Mouse (Mus musculus): ENCODE results near the gene Hoxa7.

The Hoxa7 gene

GRCm38 (mm10) chr6:52166431-52167077 lies 55.1 kb downstream of the Hoxa7 start:
- in situ Hi-C loops (cut with MseI, MboI) = no loop called here

DNA sequence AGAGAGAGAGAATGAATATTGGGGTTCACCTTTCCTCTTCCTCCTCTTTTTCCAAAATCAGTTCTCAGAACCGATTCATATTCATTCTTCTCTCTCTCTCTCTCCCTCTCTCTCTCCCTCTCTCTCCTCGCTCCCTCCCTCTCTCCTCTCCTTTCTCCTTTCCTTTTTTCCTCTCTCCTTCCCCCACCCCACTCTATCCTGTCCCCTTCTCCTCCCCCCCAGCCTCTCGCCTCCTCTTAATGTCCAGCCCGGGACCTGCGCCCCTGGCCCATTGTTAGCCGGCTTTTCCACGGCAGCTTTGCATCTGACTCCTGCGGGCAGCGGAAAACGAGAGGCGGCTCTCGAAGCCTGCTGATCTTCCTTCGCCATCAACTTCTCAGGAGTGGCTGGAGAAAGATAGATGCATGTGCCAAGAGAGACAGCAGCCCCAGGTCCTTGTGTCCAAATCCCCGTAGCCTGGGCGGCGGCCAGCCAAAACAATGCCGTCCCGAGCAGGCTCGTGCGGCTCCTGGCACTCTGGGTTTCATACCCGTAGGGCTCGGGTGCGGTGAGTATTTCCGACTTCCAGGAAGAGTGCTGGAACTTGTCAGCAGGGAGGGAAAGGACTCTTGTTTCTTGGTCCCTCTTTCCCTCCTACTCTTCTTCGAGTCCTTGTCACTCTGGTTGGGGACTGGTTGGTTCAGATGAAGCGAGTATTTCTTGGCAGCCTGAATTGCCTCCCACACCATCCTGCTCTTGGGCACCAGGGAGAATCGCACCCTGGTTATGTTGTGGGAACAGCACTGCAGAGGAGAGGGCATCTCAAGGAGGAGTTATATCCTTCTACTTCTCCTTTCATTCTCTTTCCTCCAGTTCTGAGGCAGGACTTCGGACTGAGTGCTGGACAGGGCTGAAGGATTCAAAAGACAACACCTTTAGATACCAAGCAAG lies 55.9 kb downstream of the Hoxa7 start:
- in situ Hi-C loops (cut with MseI, MboI) = no loop called here

DNA sequence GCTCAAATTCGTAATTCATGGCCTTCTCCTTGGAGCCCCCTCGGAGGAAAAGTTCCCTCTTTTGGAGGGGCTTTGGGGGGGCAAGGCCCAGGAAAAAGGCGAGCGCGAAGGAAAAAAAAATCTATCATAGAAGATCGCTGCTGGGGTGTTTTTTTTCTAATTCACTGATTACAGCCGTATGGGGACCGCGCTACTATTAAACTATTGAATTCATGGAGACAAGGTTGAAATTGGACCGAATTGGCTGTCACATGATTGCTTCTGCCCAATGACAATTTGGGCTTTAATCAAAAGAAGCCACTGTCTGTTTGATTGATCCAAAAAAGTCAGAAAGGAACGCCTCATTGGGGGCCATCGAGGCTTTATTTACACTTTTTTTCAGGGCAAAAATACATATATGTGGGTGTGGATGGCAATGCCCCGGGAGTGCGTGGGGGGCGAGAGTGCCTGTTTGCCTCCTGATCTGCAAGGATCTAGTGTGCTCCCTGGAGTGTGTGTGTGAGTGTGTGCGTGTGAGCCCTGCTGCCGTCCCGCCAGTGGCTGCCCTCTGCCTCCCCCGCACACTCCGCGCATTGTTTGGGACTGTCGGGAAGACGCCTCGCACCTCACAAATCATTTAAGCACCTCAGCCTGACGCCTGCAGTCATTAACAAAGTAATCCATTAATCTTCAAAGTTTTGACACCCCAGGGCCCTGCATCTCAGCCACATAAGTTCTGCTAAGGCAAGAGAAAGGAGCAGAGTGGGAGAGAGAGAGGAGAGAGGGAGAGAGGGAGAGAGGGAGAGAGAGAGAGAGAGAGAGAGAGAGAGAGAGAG lies 56.8 kb downstream of the Hoxa7 start, which contains the start of gene Hoxa2:
TSS of gene Hoxa2 (minus strand) at position 206 of the 815 bp plus-strand sequence.
- in situ Hi-C loops (cut with MseI, MboI) = no loop called here
